Mouse (Mus musculus) CH12.LX (cell line): ENCODE measurements at regions not wholly inside any gene's neighbourhood (a gene's known extent, or its start where the extent isn't known, plus 50 kb on each side); places are given as distances from the start of the nearest gene placed in this dataset.

Source experiments
- DNase-seq: peaks from one replicate; pipeline ENCODE4 v3.0.0-alpha.2; 2013; ENCODE audit errors: extremely low read depth
- H3K27ac ChIP-seq: 2 replicates; pipeline ENCODE4 v1.5.1; 2012; ENCODE audit warnings: low read depth, mild to moderate bottlenecking, control low read depth, moderate library complexity; ENCODE audit not compliant: insufficient read depth
- H3K27me3 ChIP-seq: replicated peaks from 2 replicates; pipeline ENCODE3; 2012; ENCODE audit warnings: inconsistent platforms
- H3K36me3 ChIP-seq, 2 experiments: replicated peaks in 1 of 2; 2 replicates each; pipeline versions ENCODE3 to v1.6.1; 2012; ENCODE audit warnings: inconsistent platforms in 1 of 2, low read length in 1 of 2, mild to moderate bottlenecking in 1 of 2, mixed read lengths in 1 of 2, moderate library complexity in 1 of 2; ENCODE audit not compliant: control insufficient read depth in 1 of 2, insufficient read depth in 1 of 2
- H3K4me1 ChIP-seq, 2 experiments: 2 replicates each; pipeline ENCODE4 v1.6.1; 2012; ENCODE audit warnings: inconsistent platforms in 1 of 2, moderate library complexity in 1 of 2; ENCODE audit not compliant: insufficient read depth in 2 of 2, control insufficient read depth in 1 of 2
- H3K4me2 ChIP-seq: 2 replicates; pipeline ENCODE4 v1.6.1; 2012; ENCODE audit warnings: low read depth, mild to moderate bottlenecking, control low read depth; ENCODE audit not compliant: poor library complexity, insufficient read depth, severe bottlenecking
- H3K4me3 ChIP-seq, 3 experiments: fragments of 150-350 bp in 1 of 3; sonication (generic) in 1 of 3; replicated peaks in 1 of 3; 2 replicates each; pipeline versions ENCODE3 to v1.5.1; 2011 to 2012; ENCODE audit warnings: low read depth in 2 of 3, low read length in 2 of 3, mild to moderate bottlenecking in 2 of 3, moderate library complexity in 2 of 3, control low read depth in 1 of 3, improper control_type of control experiment in 1 of 3, inconsistent platforms in 1 of 3, mixed read lengths in 1 of 3; ENCODE audit not compliant: poor library complexity in 1 of 3
- H3K79me2 ChIP-seq: replicated peaks from 2 replicates; pipeline ENCODE4 v1.6.1; 2012; ENCODE audit warnings: mild to moderate bottlenecking, moderate library complexity; ENCODE audit not compliant: control insufficient read depth, poor library complexity, insufficient read depth, severe bottlenecking; ENCODE audit errors: extremely low read depth
- H3K9ac ChIP-seq: 2 replicates; pipeline ENCODE4 v1.6.1; 2012; ENCODE audit warnings: low read depth, mild to moderate bottlenecking, control low read depth, moderate library complexity; ENCODE audit not compliant: insufficient read depth
- H3K9me3 ChIP-seq: replicated peaks from 2 replicates; pipeline ENCODE3; 2012; ENCODE audit warnings: low read length, inconsistent platforms, mixed read lengths
- ELF1 ChIP-seq: IDR thresholded peaks from 2 replicates; pipeline ENCODE4 v1.6.1; 2014; ENCODE audit warnings: low read depth, mild to moderate bottlenecking, inconsistent platforms, low read length, improper control_type of control experiment
- HCFC1 ChIP-seq: IDR thresholded peaks from 2 replicates; pipeline ENCODE4 v1.6.1; 2012; ENCODE audit warnings: low read depth, mild to moderate bottlenecking, inconsistent platforms, low read length, improper control_type of control experiment
- MAFK ChIP-seq: IDR thresholded peaks from 2 replicates; pipeline ENCODE4 v1.6.1; 2011; ENCODE audit warnings: low read length, improper control_type of control experiment; ENCODE audit not compliant: insufficient replicate concordance
- MEF2A ChIP-seq: IDR thresholded peaks from 2 replicates; pipeline ENCODE4 v1.6.1; 2014; ENCODE audit warnings: low read depth, mild to moderate bottlenecking, inconsistent platforms, low read length, improper control_type of control experiment, borderline replicate concordance
- MXI1 ChIP-seq: IDR thresholded peaks from 2 replicates; pipeline ENCODE4 v1.6.1; 2011; ENCODE audit warnings: mild to moderate bottlenecking, low read depth, low read length, improper control_type of control experiment
- NRF1 ChIP-seq: IDR thresholded peaks from 2 replicates; pipeline ENCODE4 v1.6.1; 2014; ENCODE audit warnings: low read depth, mild to moderate bottlenecking, inconsistent platforms, low read length, improper control_type of control experiment, moderate library complexity
- RCOR1 ChIP-seq: conservative IDR thresholded peaks from 2 replicates; pipeline ENCODE4 v1.6.1; 2012; ENCODE audit warnings: low read depth, mild to moderate bottlenecking, inconsistent platforms, low read length, improper control_type of control experiment
- SMC3 ChIP-seq: IDR thresholded peaks from 2 replicates; pipeline ENCODE4 v1.6.1; 2011; ENCODE audit warnings: low read depth, low read length, improper control_type of control experiment
- TBP ChIP-seq: conservative IDR thresholded peaks from 2 replicates; pipeline ENCODE4 v1.6.1; 2011; ENCODE audit warnings: low read depth, low read length, improper control_type of control experiment
- TCF12 ChIP-seq: IDR thresholded peaks from 2 replicates; pipeline ENCODE4 v1.6.1; 2014; ENCODE audit warnings: low read depth, mild to moderate bottlenecking, inconsistent platforms, low read length, improper control_type of control experiment
- UBTF ChIP-seq: IDR thresholded peaks from 2 replicates; pipeline ENCODE4 v1.6.1; 2012; ENCODE audit warnings: low read depth, mild to moderate bottlenecking, inconsistent platforms, low read length, improper control_type of control experiment, moderate library complexity
- dilution Hi-C: fragments of 300-500 bp; cut with MboI; formaldehyde crosslinking; loops from 2 replicates; pipeline ENCODE4 v1.14.3; 2020; ENCODE audit warnings: low sequenced_read_pairs; ENCODE audit not compliant: extremely low pct_unique_long_range_greater_than_20kb, extremely low pct_ligation_motif_present
- in situ Hi-C: fragments of 300-500 bp; cut with MboI; formaldehyde crosslinking; loops from 3 replicates; pipeline ENCODE4 v1.14.3; 2019; ENCODE audit warnings: low sequenced_read_pairs, low pct_ligation_motif_present, low pct_unique_long_range_greater_than_20kb, mixed read lengths

DNA sequence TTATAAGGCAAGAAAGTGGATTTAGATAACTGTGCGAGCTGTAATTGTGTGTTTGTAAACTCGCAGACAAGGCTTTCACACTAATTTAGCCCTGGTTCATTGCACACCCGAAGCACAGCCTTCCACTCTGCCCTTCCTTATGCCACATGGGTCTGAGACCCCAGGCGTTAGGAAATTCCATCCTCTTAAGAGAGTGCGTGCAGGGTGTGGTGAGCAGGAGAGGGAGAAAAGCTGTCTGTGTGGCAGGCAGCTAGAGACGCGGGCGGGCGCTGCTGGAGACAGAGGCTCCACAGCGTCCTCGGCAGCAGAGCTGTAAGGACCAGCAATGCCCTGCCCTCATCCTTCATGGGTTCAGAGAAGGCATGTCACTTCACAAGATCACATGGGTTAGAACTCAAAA lies 176.6 kb upstream of the Dapk1 start:
- in situ Hi-C loops = no loop called here
- Histone ChIP-seq H3K79me2 (no peaks in the 10 kb centered on the region), H3K27me3 (no peaks in the 10 kb centered on the region), H3K36me3 (no peaks in the 10 kb centered on the region), H3K27ac (no peak overlapping the region), H3K4me1 (no peaks in the 10 kb centered on the region), H3K9me3 (peaks cover 76% of the 10 kb centered on the region), H3K4me2 (no peak overlapping the region), H3K4me3 (no peak overlapping the region)
- dilution Hi-C loops = no loop called here
- no peak for DNase-seq
- TF ChIP-seq NRF1 (no peak), SMC3 (no peak), TCF12 (no peak), MXI1 (no peak)
- TF ChIP-seq, all 38 proteins: peak for 0
- no peak overlapping the region for H3K9ac ChIP-seq

DNA sequence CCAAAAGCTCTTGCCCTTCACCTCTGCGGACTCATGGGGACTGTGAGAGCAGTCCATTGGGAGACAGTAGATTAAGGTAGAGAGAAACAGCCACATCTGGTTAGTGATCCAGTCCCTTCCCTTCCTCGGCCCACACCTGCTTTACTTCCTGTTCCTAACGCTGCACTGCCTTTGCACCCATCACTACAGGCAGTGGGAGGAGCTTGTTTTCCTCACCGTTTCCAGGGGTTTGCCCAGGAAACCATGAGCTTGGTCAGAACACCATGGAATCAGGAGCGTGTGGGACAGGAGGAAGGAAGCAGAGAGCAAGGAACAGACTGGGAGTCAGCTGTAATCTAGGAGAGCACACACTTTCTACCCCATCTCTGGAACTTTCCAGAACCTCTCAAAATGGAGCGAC lies 176.2 kb upstream of the Dapk1 start:
- TF ChIP-seq RCOR1 = no peak
- TF ChIP-seq TBP = no peak
- TF ChIP-seq ELF1 = no peak
- TF ChIP-seq TCF12 = no peak
- TF ChIP-seq SMC3 = no peak
- no peak for TF ChIP-seq HCFC1
- TF ChIP-seq MEF2A = no peak
- no peak for TF ChIP-seq UBTF
- dilution Hi-C loops (no loop called here), in situ Hi-C loops (no loop called here)

DNA sequence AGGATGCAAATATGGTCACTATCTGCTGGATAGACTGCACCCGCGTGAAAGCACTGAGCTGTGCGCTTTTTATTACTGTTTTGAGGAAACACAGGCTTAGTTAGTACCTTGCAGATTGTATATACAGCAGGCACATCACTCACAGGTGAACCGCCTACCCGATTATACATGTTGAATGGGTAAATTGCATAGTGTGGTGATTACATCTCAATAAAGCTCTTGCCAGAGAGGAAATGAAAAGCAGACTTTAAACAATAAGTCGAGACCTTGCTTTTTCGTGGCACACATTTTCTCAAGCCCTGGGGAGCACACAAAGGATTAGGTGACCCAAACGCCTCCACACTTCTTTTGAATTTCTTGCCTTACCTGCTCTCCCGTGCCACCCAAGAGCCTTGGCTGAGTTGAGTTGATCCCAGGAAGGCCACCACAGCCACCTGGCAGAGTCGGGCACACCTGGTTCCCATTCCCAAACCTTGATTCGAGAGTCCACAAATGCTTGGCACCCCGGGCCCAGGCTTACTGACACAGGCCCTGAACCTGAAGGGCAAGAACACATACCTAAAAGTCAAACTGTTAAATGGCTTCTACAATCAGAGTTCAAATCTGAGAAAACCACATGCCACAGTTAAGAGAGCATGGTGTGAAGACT lies 175.4 kb upstream of the Dapk1 start:
- in situ Hi-C loops (no loop called here), dilution Hi-C loops (no loop called here)
- Histone ChIP-seq H3K27me3 (no peaks in the 10 kb centered on the region), H3K36me3 (no peaks in the 10 kb centered on the region), H3K4me1 (no peaks in the 10 kb centered on the region), H3K4me2 (no peak overlapping the region), H3K79me2 (no peaks in the 10 kb centered on the region), H3K4me3 (no peak overlapping the region), H3K9me3 (peaks cover 76% of the 10 kb centered on the region), H3K9ac (no peak overlapping the region), H3K27ac (no peak overlapping the region)
- DNase-seq = no peak
- no peak for TF ChIP-seq MAFK
- TF ChIP-seq HCFC1 = no peak

More for the DNA sequence above, 176.2 kb upstream of the Dapk1 start:
- Histone ChIP-seq H3K4me1 (no peaks in the 10 kb centered on the region), H3K4me2 (no peak overlapping the region), H3K27ac (no peak overlapping the region), H3K79me2 (no peaks in the 10 kb centered on the region), H3K9ac (no peak overlapping the region), H3K36me3 (no peaks in the 10 kb centered on the region), H3K9me3 (peaks cover 76% of the 10 kb centered on the region), H3K4me3 (no peak overlapping the region), H3K27me3 (no peaks in the 10 kb centered on the region)
- no peak for DNase-seq
